Mouse (Mus musculus) intestine, embryonic 15.5 days (tissue): ENCODE data around the gene Fam50b. TPM values are rescaled to one million over a fixed set of nuclear protein-coding genes. Genes with fewer than 3 reads are reported as not detected.
A peak's percentile ranks its signal among the peaks of the same experiment; 100 is the strongest.

Experiments
- ATAC-seq: fragments of 200-750 bp; cut with Nextera tagmentation; 2 replicates; pipeline ENCODE4 v1.8.0; 2017; ENCODE audit warnings: moderate TSS enrichment, moderate library complexity
- H3K27ac ChIP-seq: fragments of 300-500 bp; sonication (generic); 2 replicates; pipeline ENCODE4 v1.5.1; 2015; ENCODE audit warnings: mild to moderate bottlenecking, inconsistent platforms
- H3K27me3 ChIP-seq: fragments of 300-500 bp; sonication (generic); replicated peaks from 2 replicates; pipeline ENCODE4 v1.6.1; 2015; ENCODE audit warnings: inconsistent platforms
- H3K36me3 ChIP-seq: fragments of 300-500 bp; sonication (generic); 2 replicates; pipeline ENCODE4 v1.6.1; 2015; ENCODE audit warnings: inconsistent platforms
- H3K4me1 ChIP-seq: fragments of 300-500 bp; sonication (generic); replicated peaks from 2 replicates; pipeline ENCODE4 v1.6.1; 2015; ENCODE audit warnings: inconsistent platforms
- H3K4me2 ChIP-seq: fragments of 300-500 bp; sonication (generic); replicated peaks from 2 replicates; pipeline ENCODE4 v1.6.1; 2015; ENCODE audit warnings: mild to moderate bottlenecking, inconsistent platforms
- H3K4me3 ChIP-seq: fragments of 300-500 bp; sonication (generic); replicated peaks from 2 replicates; pipeline ENCODE4 v1.5.1; 2015; ENCODE audit warnings: inconsistent platforms
- H3K9ac ChIP-seq: fragments of 300-500 bp; sonication (generic); 2 replicates; pipeline ENCODE4 v1.6.1; 2015; ENCODE audit warnings: inconsistent platforms
- H3K9me3 ChIP-seq: fragments of 300-500 bp; sonication (generic); 2 replicates; pipeline ENCODE4 v1.6.1; 2016; ENCODE audit warnings: inconsistent platforms
- WGBS: fragments of 180-500 bp; shearing (Covaris S2); methylation state at CpG from one replicate; pipeline ENCODE4 v1.1.7; 2015; 5-methylcytosine and 5-hydroxymethylcytosine counted together
- polyA plus RNA-seq: library from polyadenylated mRNA; unstranded; fragments of >200 nt; fragmentation: Nextera tagmentation; extraction: Ambion mirVana; gene quantifications from 2 replicates; pipeline ENCODE4 v1.2.1, GENCODE M21; 2015

The Fam50b gene
- polyA plus RNA-seq, 1 experiment from 2014 or later: not detected

DNA sequence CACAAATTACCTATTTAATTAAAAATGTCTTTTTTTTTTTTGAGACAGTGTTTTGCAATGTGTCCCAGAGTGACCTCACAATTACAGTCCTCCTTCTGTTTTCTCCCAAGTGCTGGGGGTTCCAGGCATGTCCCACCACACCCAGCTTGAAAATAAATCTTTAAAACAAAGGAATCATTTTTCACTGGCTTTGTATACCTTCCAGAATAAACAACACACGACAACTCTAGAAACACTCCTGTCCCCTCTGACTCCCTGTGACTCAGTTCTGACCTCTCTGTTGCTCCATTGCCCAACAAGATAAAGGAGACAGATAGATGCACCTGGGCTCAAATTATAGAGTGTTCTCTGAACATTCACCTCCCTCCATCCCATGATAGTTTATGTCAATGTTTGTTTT is 21.8 kb upstream of the Fam50b start:
- 8% methylated on average over 1 of the region's 1 CpGs for WGBS
- Histone ChIP-seq H3K27me3 (no peaks in the 10 kb centered on the region), H3K4me3 (no peak overlapping the region), H3K36me3 (no peaks in the 10 kb centered on the region), H3K4me1 (no peaks in the 10 kb centered on the region), H3K9me3 (no peaks in the 10 kb centered on the region), H3K4me2 (no peak overlapping the region), H3K9ac (no peak overlapping the region), H3K27ac (no peak overlapping the region)
- no peak for ATAC-seq

DNA sequence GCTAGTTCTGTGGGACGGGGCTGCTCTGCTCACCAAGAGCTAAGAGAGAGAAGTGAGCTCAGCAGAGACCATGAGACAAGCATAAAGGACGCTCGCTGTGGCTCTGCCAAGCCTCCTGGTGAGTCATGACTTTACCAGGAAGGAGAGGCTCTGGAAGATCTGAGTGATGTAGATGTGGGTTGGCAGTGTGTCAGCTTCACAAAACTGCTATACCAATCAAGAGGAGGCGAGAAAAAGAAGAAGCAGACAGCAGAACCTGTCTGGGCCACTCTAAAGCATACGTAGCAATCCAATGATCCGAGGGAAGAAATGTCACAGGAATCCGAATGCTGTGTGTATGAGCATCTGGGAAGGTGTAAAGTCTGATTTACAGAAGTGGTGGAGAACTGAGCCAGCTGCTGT is 19.2 kb upstream of the Fam50b start:
- Histone ChIP-seq H3K9ac (no peak overlapping the region), H3K9me3 (no peaks in the 10 kb centered on the region), H3K4me3 (no peak overlapping the region), H3K4me2 (no peak overlapping the region), H3K36me3 (no peaks in the 10 kb centered on the region), H3K27me3 (no peaks in the 10 kb centered on the region), H3K4me1 (no peaks in the 10 kb centered on the region), H3K27ac (no peak overlapping the region)
- 62% methylated on average over 7 of the region's 7 CpGs for WGBS
- no peak; the same call in 1 of the 2 replicates for ATAC-seq

DNA sequence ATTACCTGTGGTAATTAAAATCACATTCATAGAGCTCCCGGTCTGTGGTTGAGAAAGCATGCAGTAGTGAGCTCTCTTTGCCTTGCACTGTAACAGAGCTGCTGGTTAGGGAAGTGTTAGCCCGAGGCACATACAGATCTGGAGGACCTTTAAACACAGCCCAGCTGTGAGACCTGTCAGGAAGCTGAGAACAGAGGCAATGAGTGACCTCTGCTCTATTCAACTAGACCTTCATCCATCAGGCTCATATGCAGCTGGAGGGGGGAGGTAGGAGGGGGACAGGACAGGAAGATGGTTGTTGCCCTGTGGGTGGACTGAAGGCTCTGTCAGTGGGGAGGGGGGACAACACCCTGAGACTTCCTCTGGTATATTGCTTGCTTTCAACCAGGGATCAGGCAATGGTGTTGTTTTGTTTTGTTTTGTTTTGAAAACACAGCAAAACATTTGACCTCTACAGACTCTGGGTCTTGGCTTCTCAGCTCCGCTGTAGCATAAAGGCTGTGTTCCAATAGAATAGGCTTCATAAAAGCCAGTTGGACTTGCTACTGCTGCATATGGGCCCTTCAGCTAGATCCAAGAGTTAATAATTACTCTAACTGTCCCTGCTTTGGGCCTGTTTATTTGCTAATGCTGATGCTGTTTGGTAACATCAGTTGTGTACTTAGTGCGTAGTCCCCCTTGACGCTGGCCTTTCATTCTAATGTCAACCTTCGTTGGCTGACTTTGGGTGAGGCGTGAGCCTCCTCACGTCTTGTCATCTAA is 9.6 kb upstream of the Fam50b start:
- peaks cover 15% of the 10 kb centered on the region; the same call in 1 of the 2 replicates for H3K4me1 ChIP-seq
- 63% methylated on average over 8 of the region's 8 CpGs for WGBS
- H3K9ac ChIP-seq: no peak overlapping the region
- H3K27ac ChIP-seq: peak overlapping the region; percentile 69
- H3K4me2 ChIP-seq: peak overlapping the region; percentile 55; the same call in 1 of the 2 replicates
- no peaks in the 10 kb centered on the region for H3K27me3 ChIP-seq
- H3K36me3 ChIP-seq: no peaks in the 10 kb centered on the region
- H3K4me3 ChIP-seq: no peak overlapping the region
- H3K9me3 ChIP-seq: no peaks in the 10 kb centered on the region
- no peak for ATAC-seq

DNA sequence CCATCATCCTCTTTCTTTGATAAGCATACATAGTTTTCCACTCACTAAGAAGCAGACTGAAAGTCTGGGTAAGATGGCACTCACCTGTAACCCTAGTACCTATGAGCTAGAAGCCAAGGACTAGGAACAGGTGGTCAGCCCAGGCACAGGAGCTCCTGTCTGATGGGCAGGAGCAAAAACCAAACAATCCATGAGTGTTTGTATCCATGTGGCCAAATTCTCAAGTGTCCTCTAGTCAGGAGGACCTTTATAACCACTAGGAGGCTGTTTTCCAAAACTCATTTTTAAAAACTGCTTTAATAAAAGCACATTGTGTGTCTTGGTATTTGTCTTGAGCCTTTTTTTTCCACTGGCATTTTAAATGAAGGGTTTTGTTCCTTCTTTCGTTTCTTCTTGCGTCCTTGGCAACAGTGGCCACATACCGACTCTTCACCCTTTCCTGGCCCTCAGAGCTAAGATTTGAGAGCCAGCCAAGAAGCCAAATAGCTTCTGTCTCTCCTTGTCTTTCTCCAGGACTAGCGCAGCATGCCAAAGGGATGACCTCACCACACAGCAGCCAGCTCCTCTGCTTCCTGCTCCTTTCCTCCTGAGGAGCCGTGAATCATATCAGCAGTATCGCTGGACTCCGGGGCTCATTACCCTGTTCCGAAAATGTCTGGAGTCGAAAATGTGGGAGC is 8.7 kb upstream of the Fam50b start:
- H3K36me3 ChIP-seq: no peaks in the 10 kb centered on the region
- peak; percentile 91 for ATAC-seq
- 0 out of 2 replicates have a peak overlapping the region, but pooled peaks have one; percentile 10 for H3K4me3 ChIP-seq
- H3K9me3 ChIP-seq: no peaks in the 10 kb centered on the region
- peak overlapping the region; percentile 55 for H3K4me2 ChIP-seq
- H3K27me3 ChIP-seq: no peaks in the 10 kb centered on the region
- peaks cover 15% of the 10 kb centered on the region; the same call in 1 of the 2 replicates for H3K4me1 ChIP-seq
- H3K27ac ChIP-seq: peak overlapping the region; percentile 69
- H3K9ac ChIP-seq: peak overlapping the region; percentile 17; the same call in 1 of the 2 replicates
- 4% methylated on average over 9 of the region's 9 CpGs for WGBS

DNA sequence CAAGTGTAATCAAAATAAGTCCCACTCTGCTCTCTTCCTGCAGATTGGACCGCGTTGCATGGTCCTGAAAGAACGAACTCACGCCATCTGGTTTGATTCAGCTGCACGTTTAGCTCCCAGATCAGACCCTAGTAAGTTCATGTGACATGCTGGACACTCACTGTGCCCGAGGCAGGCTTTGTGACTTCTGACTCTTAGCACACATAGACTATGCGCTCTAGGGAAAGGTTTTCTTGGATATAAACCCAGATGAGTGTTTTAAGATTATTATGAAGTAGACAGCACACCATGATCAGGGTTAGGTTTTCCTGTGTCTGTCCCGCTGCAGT is 8.2 kb upstream of the Fam50b start:
- Histone ChIP-seq H3K4me1 (peaks cover 15% of the 10 kb centered on the region; the same call in 1 of the 2 replicates), H3K36me3 (no peaks in the 10 kb centered on the region), H3K27ac (peak overlapping the region; percentile 69), H3K27me3 (no peaks in the 10 kb centered on the region), H3K9me3 (no peaks in the 10 kb centered on the region), H3K9ac (peak overlapping the region; percentile 17; the same call in 1 of the 2 replicates), H3K4me3 (0 out of 2 replicates have a peak overlapping the region, but pooled peaks have one; percentile 10), H3K4me2 (peak overlapping the region; percentile 55)
- ATAC-seq: peak; percentile 51
- 22% methylated on average over 8 of the region's 8 CpGs for WGBS

DNA sequence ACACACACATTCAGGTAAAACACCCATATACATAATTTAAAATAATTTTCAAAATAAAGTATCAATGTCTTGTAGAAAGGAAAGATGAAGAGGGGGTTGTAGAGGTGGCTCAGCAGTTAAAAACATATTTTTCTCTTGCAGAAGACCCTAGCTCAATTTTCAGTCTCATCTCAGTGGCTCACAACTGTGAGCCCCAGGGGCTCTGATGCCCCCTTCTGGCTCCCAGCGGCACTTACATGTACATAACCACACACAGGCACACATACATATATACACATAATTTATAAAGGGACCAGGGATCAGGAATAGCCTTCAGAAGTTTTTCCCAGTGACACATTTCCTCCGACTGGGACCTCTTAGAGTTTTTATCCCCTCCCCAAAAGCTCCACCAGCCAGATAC is 7.6 kb upstream of the Fam50b start:
- Histone ChIP-seq H3K9ac (no peak overlapping the region), H3K4me2 (no peak overlapping the region), H3K4me1 (peaks cover 15% of the 10 kb centered on the region; the same call in 1 of the 2 replicates), H3K27me3 (no peaks in the 10 kb centered on the region), H3K4me3 (no peak overlapping the region), H3K36me3 (no peaks in the 10 kb centered on the region), H3K27ac (no peak overlapping the region), H3K9me3 (no peaks in the 10 kb centered on the region)
- WGBS: 94% methylated on average over 2 of the region's 2 CpGs
- no peak for ATAC-seq

DNA sequence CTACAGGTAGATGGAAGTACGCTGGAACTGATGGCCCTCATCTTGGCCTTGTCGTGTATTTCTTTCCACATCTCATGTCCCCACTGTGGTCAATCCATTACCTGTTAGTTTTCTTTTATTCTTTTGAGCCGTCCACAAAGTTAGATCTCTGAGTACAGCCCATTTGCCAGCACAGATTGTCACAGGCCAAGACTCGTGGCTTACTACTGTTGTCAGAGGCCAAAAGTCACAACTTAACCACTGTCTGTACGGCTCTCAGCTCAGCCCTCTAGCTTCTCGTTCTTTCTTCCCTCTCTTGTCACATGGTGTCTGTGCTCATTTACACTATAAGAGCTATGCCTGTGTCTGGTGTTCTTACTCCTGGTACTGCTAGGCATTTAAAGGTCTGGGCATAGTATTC is 3.1 kb upstream of the Fam50b start:
- Histone ChIP-seq H3K9ac (no peak overlapping the region), H3K4me1 (0 out of 2 replicates have a peak, but pooled peaks cover under 1% of the 10 kb centered on the region), H3K36me3 (no peaks in the 10 kb centered on the region), H3K4me2 (no peak overlapping the region), H3K27me3 (no peaks in the 10 kb centered on the region), H3K27ac (no peak overlapping the region), H3K4me3 (no peak overlapping the region), H3K9me3 (no peaks in the 10 kb centered on the region)
- 90% methylated on average over 6 of the region's 6 CpGs for WGBS
- no peak for ATAC-seq

DNA sequence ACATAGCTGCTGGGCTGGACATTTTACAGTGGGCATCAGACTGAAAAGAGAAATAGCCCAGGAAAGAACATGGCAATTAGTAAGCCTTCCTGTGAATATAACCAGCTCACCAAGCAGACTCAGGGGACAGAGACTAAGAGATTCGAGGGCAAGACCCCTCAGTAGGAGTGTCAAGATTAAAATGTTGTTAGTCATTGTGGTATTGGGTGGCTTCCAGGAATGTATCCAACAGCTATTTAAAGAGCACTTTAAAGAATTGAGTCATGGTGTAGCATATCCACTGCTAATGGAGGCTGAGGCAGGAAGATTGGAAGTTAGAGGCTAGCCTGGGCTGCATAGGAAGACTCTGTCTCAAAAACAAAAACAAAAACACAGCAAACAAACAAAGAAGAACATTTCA is 870 bp upstream of the Fam50b start:
- no peak overlapping the region for H3K9ac ChIP-seq
- no peaks in the 10 kb centered on the region for H3K36me3 ChIP-seq
- H3K4me3 ChIP-seq: no peak overlapping the region
- H3K4me1 ChIP-seq: 0 out of 2 replicates have a peak, but pooled peaks cover 2% of the 10 kb centered on the region
- no peaks in the 10 kb centered on the region for H3K27me3 ChIP-seq
- H3K9me3 ChIP-seq: no peaks in the 10 kb centered on the region
- ATAC-seq: no peak
- no peak overlapping the region for H3K4me2 ChIP-seq
- 52% methylated on average over 1 of the region's 1 CpGs for WGBS
- H3K27ac ChIP-seq: no peak overlapping the region

DNA sequence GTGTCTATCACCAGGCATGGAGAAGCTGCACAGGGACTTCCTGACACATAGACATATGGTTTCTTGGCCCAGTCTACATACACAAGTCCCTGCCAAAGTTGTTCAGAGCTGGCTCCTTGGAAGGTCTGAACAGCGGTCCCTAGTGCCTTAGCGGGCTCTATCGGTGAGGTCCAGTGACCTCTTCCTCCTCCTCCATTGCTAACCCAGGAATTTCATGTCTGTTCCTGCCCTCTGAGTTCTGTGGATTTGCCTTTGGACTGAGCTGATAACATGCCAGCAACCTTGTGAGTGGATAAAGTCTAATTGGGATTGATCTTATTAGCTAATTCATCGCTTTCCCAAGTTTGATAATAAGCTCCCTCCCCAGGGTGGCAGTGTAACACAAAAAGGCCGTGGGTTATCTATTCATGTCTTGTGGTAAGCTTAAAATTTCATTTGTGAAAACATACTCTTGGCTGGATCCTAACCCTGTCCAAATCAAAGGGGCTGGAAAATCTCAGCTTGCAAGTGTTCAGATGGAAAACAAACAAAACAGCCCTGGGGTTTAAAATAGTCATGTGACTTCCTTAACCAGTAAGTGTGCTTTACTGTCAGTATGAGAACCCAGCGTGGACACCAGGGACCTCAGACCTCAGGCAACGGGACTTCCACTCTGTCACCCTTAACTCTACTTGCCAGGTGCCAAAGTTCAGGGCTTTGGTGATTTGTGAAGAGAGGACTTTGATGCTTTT is 3.5 kb downstream of the Fam50b start:
- 0 out of 2 replicates have a peak, but pooled peaks cover 2% of the 10 kb centered on the region for H3K4me1 ChIP-seq
- WGBS: 67% methylated on average over 7 of the region's 7 CpGs
- no peaks in the 10 kb centered on the region for H3K27me3 ChIP-seq
- no peak overlapping the region for H3K4me3 ChIP-seq
- no peak overlapping the region for H3K9ac ChIP-seq
- no peaks in the 10 kb centered on the region for H3K36me3 ChIP-seq
- H3K9me3 ChIP-seq: no peaks in the 10 kb centered on the region
- ATAC-seq: peak; percentile 53; the same call in 1 of the 2 replicates
- H3K4me2 ChIP-seq: no peak overlapping the region
- H3K27ac ChIP-seq: no peak overlapping the region

DNA sequence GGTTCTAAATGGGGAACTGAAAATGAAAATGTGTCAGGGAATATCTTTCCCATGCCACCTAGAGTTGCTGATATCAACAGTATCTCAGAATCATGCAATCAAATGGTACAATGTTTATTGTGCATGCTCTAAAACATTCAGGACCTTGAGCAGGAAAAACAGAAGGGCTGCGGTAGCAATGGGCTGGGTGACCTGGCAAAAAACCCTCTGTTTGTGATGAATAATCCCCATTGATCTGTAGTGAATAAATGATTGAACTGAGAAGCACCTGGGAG is 4.0 kb downstream of the Fam50b start:
- no peak overlapping the region for H3K4me3 ChIP-seq
- H3K9ac ChIP-seq: no peak overlapping the region
- no peaks in the 10 kb centered on the region for H3K9me3 ChIP-seq
- ATAC-seq: no peak
- H3K4me2 ChIP-seq: no peak overlapping the region
- no peaks in the 10 kb centered on the region for H3K27me3 ChIP-seq
- 0 out of 2 replicates have a peak, but pooled peaks cover 2% of the 10 kb centered on the region for H3K4me1 ChIP-seq
- no peak overlapping the region for H3K27ac ChIP-seq
- H3K36me3 ChIP-seq: no peaks in the 10 kb centered on the region
- 63% methylated on average over 1 of the region's 1 CpGs for WGBS

DNA sequence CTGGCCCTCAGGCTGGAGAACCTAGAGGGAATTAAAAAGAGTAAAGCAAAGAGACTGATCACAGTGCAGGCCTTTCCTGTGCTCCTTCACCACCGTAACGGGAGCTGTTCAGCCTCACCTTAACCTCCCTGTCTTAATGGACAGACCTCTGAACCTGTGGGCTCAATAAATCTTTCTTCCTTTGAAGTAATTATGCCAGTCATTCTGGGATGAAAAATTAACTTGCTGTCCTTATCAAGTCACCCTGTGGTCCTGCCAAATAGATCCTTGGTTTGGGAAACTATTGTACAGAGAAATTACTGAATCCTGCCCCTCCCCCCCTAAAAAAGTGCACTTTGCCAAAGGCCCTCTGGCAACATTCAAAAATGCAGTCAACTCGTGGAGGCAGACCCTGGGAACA is 4.4 kb downstream of the Fam50b start:
- 40% methylated on average over 3 of the region's 3 CpGs for WGBS
- Histone ChIP-seq H3K9ac (no peak overlapping the region), H3K4me1 (0 out of 2 replicates have a peak, but pooled peaks cover 2% of the 10 kb centered on the region), H3K36me3 (no peaks in the 10 kb centered on the region), H3K4me2 (no peak overlapping the region), H3K27me3 (no peaks in the 10 kb centered on the region), H3K9me3 (no peaks in the 10 kb centered on the region), H3K27ac (no peak overlapping the region), H3K4me3 (no peak overlapping the region)
- peak; percentile 37; the same call in 1 of the 2 replicates for ATAC-seq

DNA sequence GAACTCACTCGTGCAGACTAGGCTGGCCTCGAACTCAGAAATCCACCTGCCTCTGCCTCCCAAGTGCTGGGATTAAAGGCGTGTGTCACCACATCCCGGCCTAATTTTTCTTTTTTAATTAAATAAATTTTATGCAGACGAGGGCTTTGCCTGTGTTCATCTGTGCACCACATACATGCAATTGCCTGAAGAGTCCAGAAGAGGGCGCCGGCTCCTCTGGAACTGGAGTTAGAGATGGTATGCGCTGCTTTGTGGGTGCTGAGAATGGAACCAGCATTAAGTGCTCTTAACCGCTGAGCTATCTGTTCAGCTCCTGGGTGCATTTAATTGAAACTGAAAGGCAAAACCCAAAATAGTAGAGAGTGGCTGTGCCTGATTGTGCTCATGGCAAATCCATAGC is 6.6 kb downstream of the Fam50b start:
- H3K4me1 ChIP-seq: 0 out of 2 replicates have a peak, but pooled peaks cover 2% of the 10 kb centered on the region
- no peak overlapping the region for H3K27ac ChIP-seq
- no peaks in the 10 kb centered on the region for H3K36me3 ChIP-seq
- no peak for ATAC-seq
- H3K4me3 ChIP-seq: no peak overlapping the region
- no peaks in the 10 kb centered on the region for H3K27me3 ChIP-seq
- no peaks in the 10 kb centered on the region for H3K9me3 ChIP-seq
- WGBS: 88% methylated on average over 9 of the region's 9 CpGs
- no peak overlapping the region for H3K9ac ChIP-seq
- no peak overlapping the region for H3K4me2 ChIP-seq
